Mouse (Mus musculus): Measurements from ENCODE around the gene Lrig1. TPM values are rescaled to one million over a fixed set of nuclear protein-coding genes. Genes with fewer than 3 reads are reported as not detected.

The Lrig1 gene
- polyA plus RNA-seq, 1 experiment, result 0.32 TPM

GRCm38 (mm10) chr6:94642048-94642447 lies 57.9 kb downstream of the Lrig1 start:
- no peak for TF ChIP-seq CTCF (IDR thresholded peaks at IDR 0.05; ENCODE audit: low read depth, low read length)
- TF ChIP-seq POLR2A (IDR thresholded peaks at IDR 0.05; ENCODE audit: borderline replicate concordance, low read depth, low read length), result no peak
- Histone ChIP-seq H3K27ac (ENCODE audit: insufficient read depth, low read depth, low read length) (no peak overlapping the region), H3K4me3 (ENCODE audit: insufficient read depth, low read length) (no peak overlapping the region), H3K4me1 (ENCODE audit: control insufficient read depth, insufficient read depth, low read length) (peaks cover 5% of the 10 kb centered on the region; the same call in 1 of the 2 replicates)

- Histone ChIP-seq H3K4me3 (ENCODE audit: insufficient read depth, low read length) (no peak overlapping the region), H3K27ac (ENCODE audit: insufficient read depth, low read depth, low read length) (no peak overlapping the region), H3K4me1 (ENCODE audit: control insufficient read depth, insufficient read depth, low read length) (no peaks in the 10 kb centered on the region)
- TF ChIP-seq POLR2A (IDR thresholded peaks at IDR 0.05; ENCODE audit: borderline replicate concordance, low read depth, low read length), result no peak
- no peak for TF ChIP-seq CTCF (IDR thresholded peaks at IDR 0.05; ENCODE audit: low read depth, low read length)
Observed at GRCm38 (mm10) chr6:94640297-94640696, 59.7 kb downstream of the Lrig1 start.

GRCm38 (mm10) chr6:94637024-94637434 lies 62.9 kb downstream of the Lrig1 start:
- H3K4me1 ChIP-seq (ENCODE audit: control insufficient read depth, insufficient read depth, low read length), result no peaks in the 10 kb centered on the region
- H3K27ac ChIP-seq (ENCODE audit: insufficient read depth, low read depth, low read length), result no peak overlapping the region
- H3K4me3 ChIP-seq (ENCODE audit: insufficient read depth, low read length), result no peak overlapping the region
- no peak for TF ChIP-seq POLR2A (IDR thresholded peaks at IDR 0.05; ENCODE audit: borderline replicate concordance, low read depth, low read length)
- no peak for TF ChIP-seq CTCF (IDR thresholded peaks at IDR 0.05; ENCODE audit: low read depth, low read length)

GRCm38 (mm10) chr6:94635343-94635742 lies 64.6 kb downstream of the Lrig1 start:
- Histone ChIP-seq H3K4me3 (ENCODE audit: insufficient read depth, low read length) (no peak overlapping the region), H3K27ac (ENCODE audit: insufficient read depth, low read depth, low read length) (no peak overlapping the region), H3K4me1 (ENCODE audit: control insufficient read depth, insufficient read depth, low read length) (no peaks in the 10 kb centered on the region)
- TF ChIP-seq POLR2A (IDR thresholded peaks at IDR 0.05; ENCODE audit: borderline replicate concordance, low read depth, low read length) (no peak), CTCF (IDR thresholded peaks at IDR 0.05; ENCODE audit: low read depth, low read length) (no peak)

GRCm38 (mm10) chr6:94634710-94635109 lies 65.2 kb downstream of the Lrig1 start:
- TF ChIP-seq POLR2A (IDR thresholded peaks at IDR 0.05; ENCODE audit: borderline replicate concordance, low read depth, low read length), result no peak
- no peak for TF ChIP-seq CTCF (IDR thresholded peaks at IDR 0.05; ENCODE audit: low read depth, low read length)
- Histone ChIP-seq H3K4me1 (ENCODE audit: control insufficient read depth, insufficient read depth, low read length) (no peaks in the 10 kb centered on the region), H3K27ac (ENCODE audit: insufficient read depth, low read depth, low read length) (no peak overlapping the region)

GRCm38 (mm10) chr6:94634274-94634673 lies 65.7 kb downstream of the Lrig1 start:
- Histone ChIP-seq H3K4me1 (ENCODE audit: control insufficient read depth, insufficient read depth, low read length) (no peaks in the 10 kb centered on the region), H3K27ac (ENCODE audit: insufficient read depth, low read depth, low read length) (no peak overlapping the region), H3K4me3 (ENCODE audit: insufficient read depth, low read length) (no peak overlapping the region)
- TF ChIP-seq POLR2A (IDR thresholded peaks at IDR 0.05; ENCODE audit: borderline replicate concordance, low read depth, low read length), result no peak
- no peak for TF ChIP-seq CTCF (IDR thresholded peaks at IDR 0.05; ENCODE audit: low read depth, low read length)

More at GRCm38 (mm10) chr6:94634710-94635109, 65.2 kb downstream of the Lrig1 start:
- no peak overlapping the region for H3K4me3 ChIP-seq (ENCODE audit: insufficient read depth, low read length)

GRCm38 (mm10) chr6:94631779-94632082 lies 68.2 kb downstream of the Lrig1 start:
- H3K4me3 ChIP-seq (ENCODE audit: insufficient read depth, low read length), result no peak overlapping the region
- no peak for TF ChIP-seq POLR2A (IDR thresholded peaks at IDR 0.05; ENCODE audit: borderline replicate concordance, low read depth, low read length)
- no peak for TF ChIP-seq CTCF (IDR thresholded peaks at IDR 0.05; ENCODE audit: low read depth, low read length)
- no peak overlapping the region for H3K27ac ChIP-seq (ENCODE audit: insufficient read depth, low read depth, low read length)
- no peaks in the 10 kb centered on the region for H3K4me1 ChIP-seq (ENCODE audit: control insufficient read depth, insufficient read depth, low read length)

- TF ChIP-seq POLR2A (IDR thresholded peaks at IDR 0.05; ENCODE audit: borderline replicate concordance, low read depth, low read length) (no peak), CTCF (IDR thresholded peaks at IDR 0.05; ENCODE audit: low read depth, low read length) (no peak)
- Histone ChIP-seq H3K27ac (ENCODE audit: insufficient read depth, low read depth, low read length) (no peak overlapping the region), H3K4me1 (ENCODE audit: control insufficient read depth, insufficient read depth, low read length) (no peaks in the 10 kb centered on the region; the same call in 1 of the 2 replicates), H3K4me3 (ENCODE audit: insufficient read depth, low read length) (no peak overlapping the region)
Observed at GRCm38 (mm10) chr6:94631051-94631778, 68.7 kb downstream of the Lrig1 start.

GRCm38 (mm10) chr6:94628787-94629186 lies 71.2 kb downstream of the Lrig1 start:
- H3K27ac ChIP-seq (ENCODE audit: insufficient read depth, low read depth, low read length), result no peak overlapping the region
- TF ChIP-seq CTCF (IDR thresholded peaks at IDR 0.05; ENCODE audit: low read depth, low read length) (no peak), POLR2A (IDR thresholded peaks at IDR 0.05; ENCODE audit: borderline replicate concordance, low read depth, low read length) (no peak)
- no peaks in the 10 kb centered on the region; the same call in 1 of the 2 replicates for H3K4me1 ChIP-seq (ENCODE audit: control insufficient read depth, insufficient read depth, low read length)
- H3K4me3 ChIP-seq (ENCODE audit: insufficient read depth, low read length), result no peak overlapping the region

GRCm38 (mm10) chr6:94627714-94628595 lies 72.0 kb downstream of the Lrig1 start:
- Histone ChIP-seq H3K4me1 (ENCODE audit: control insufficient read depth, insufficient read depth, low read length) (no peaks in the 10 kb centered on the region; the same call in 1 of the 2 replicates), H3K4me3 (ENCODE audit: insufficient read depth, low read length) (no peak overlapping the region), H3K27ac (ENCODE audit: insufficient read depth, low read depth, low read length) (no peak overlapping the region)
- TF ChIP-seq POLR2A (IDR thresholded peaks at IDR 0.05; ENCODE audit: borderline replicate concordance, low read depth, low read length) (no peak), CTCF (IDR thresholded peaks at IDR 0.05; ENCODE audit: low read depth, low read length) (no peak)

Data from bone marrow macrophage, adult 2 months (primary cell).